Mouse (Mus musculus): ENCODE measurements around the gene Cyp2c40. TPM values are rescaled to one million over a fixed set of nuclear protein-coding genes. Genes with fewer than 3 reads are reported as not detected.
"Not testable (repeated sequence)": the region's sequence is repeated elsewhere in the genome, so short reads cannot be mapped to it uniquely, and the experiment has no call there.

Cyp2c40 gene
- polyA plus RNA-seq (2015; fragmentation: Nextera tagmentation; extraction: Ambion mirVana) = not detected in 2 replicates

GRCm38 (mm10) chr19:39812714-39813113 is at the start of gene Cyp2c40:
Gene Cyp2c40 (minus strand): TSS chr19:39812814.
- H3K36me3 ChIP-seq; H3K27ac ChIP-seq; H3K9me3 ChIP-seq; ATAC-seq (ENCODE audit: insufficient number of reproducible peaks, insufficient read depth, low FRiP score, low TSS enrichment, low read depth); H3K4me3 ChIP-seq; H3K4me2 ChIP-seq; H3K4me1 ChIP-seq; H3K9ac ChIP-seq; H3K27me3 ChIP-seq: not testable (repeated sequence)
- WGBS = 84% methylated on average over 3 of the region's 3 CpGs

- WGBS = 83% methylated on average over 2 of the region's 2 CpGs
- not testable (repeated sequence) for H3K4me1 ChIP-seq; H3K27ac ChIP-seq; ATAC-seq (ENCODE audit: insufficient number of reproducible peaks, insufficient read depth, low FRiP score, low TSS enrichment, low read depth); H3K9me3 ChIP-seq; H3K4me2 ChIP-seq; H3K36me3 ChIP-seq; H3K4me3 ChIP-seq; H3K27me3 ChIP-seq; H3K9ac ChIP-seq
Measured at GRCm38 (mm10) chr19:39820931-39821330, 8.3 kb upstream of the Cyp2c40 start.

DNA sequence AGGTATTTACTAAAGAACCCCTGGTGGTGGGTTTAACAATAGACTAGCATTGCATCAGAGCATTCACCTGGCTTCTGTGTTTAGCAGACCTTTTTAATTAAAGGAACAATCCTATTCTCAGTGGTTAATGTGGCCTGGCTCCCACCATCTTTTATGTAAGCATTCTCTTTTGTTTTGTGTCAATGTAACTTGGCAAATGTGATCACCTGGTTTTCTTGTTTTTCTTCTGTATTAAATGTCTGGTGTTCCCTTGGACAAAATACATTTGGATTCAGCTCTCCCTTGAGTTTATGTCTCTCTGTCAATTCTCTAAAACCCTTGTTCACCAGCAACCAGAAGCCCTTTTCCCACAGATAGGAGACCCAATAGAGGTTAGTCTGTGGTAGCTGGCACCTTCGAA is 3.8 kb upstream of the Cyp2c40 start:
- not testable (repeated sequence) for H3K4me2 ChIP-seq; H3K27me3 ChIP-seq; ATAC-seq (ENCODE audit: insufficient number of reproducible peaks, insufficient read depth, low FRiP score, low TSS enrichment, low read depth); H3K4me1 ChIP-seq; H3K9me3 ChIP-seq; H3K27ac ChIP-seq; H3K9ac ChIP-seq; H3K36me3 ChIP-seq; H3K4me3 ChIP-seq
- WGBS = 95% methylated on average over 1 of the region's 1 CpGs

- WGBS = 67% methylated on average over 4 of the region's 4 CpGs
- not testable (repeated sequence) for ATAC-seq (ENCODE audit: insufficient number of reproducible peaks, insufficient read depth, low FRiP score, low TSS enrichment, low read depth); H3K4me1 ChIP-seq
Measured at GRCm38 (mm10) chr19:39815991-39816390, 3.4 kb upstream of the Cyp2c40 start.

GRCm38 (mm10) chr19:39785458-39785857 is 27.2 kb downstream of the Cyp2c40 start:
- H3K4me3 ChIP-seq; H3K36me3 ChIP-seq; H3K27ac ChIP-seq; H3K9ac ChIP-seq; H3K9me3 ChIP-seq; H3K4me2 ChIP-seq; H3K4me1 ChIP-seq; ATAC-seq (ENCODE audit: insufficient number of reproducible peaks, insufficient read depth, low FRiP score, low TSS enrichment, low read depth); H3K27me3 ChIP-seq: not testable (repeated sequence)
- WGBS = 85% methylated on average over 2 of the region's 2 CpGs

More at GRCm38 (mm10) chr19:39815991-39816390, 3.4 kb upstream of the Cyp2c40 start:
- H3K9me3 ChIP-seq, H3K4me2 ChIP-seq, H3K27me3 ChIP-seq, H3K27ac ChIP-seq, H3K9ac ChIP-seq, H3K4me3 ChIP-seq, H3K36me3 ChIP-seq: not testable (repeated sequence)

GRCm38 (mm10) chr19:39745357-39745756 is 67.3 kb downstream of the Cyp2c40 start:
- ATAC-seq (ENCODE audit: insufficient number of reproducible peaks, insufficient read depth, low FRiP score, low TSS enrichment, low read depth) = no peak
- H3K36me3 ChIP-seq = no peaks in the 10 kb centered on the region
- H3K4me3 ChIP-seq = no peak overlapping the region
- no peak overlapping the region for H3K27ac ChIP-seq
- H3K9me3 ChIP-seq = no peaks in the 10 kb centered on the region
- H3K27me3 ChIP-seq = no peaks in the 10 kb centered on the region
- no peaks in the 10 kb centered on the region for H3K4me1 ChIP-seq
- 47% methylated on average over 1 of the region's 1 CpGs for WGBS
- H3K9ac ChIP-seq = no peak overlapping the region
- H3K4me2 ChIP-seq = no peak overlapping the region

GRCm38 (mm10) chr19:39744361-39744760 is 68.3 kb downstream of the Cyp2c40 start:
- not testable (repeated sequence) for H3K27me3 ChIP-seq; ATAC-seq (ENCODE audit: insufficient number of reproducible peaks, insufficient read depth, low FRiP score, low TSS enrichment, low read depth); H3K9ac ChIP-seq; H3K9me3 ChIP-seq; H3K36me3 ChIP-seq; H3K4me2 ChIP-seq; H3K4me1 ChIP-seq; H3K4me3 ChIP-seq; H3K27ac ChIP-seq
- 75% methylated on average over 1 of the region's 1 CpGs for whole genome bisulfite sequencing

DNA sequence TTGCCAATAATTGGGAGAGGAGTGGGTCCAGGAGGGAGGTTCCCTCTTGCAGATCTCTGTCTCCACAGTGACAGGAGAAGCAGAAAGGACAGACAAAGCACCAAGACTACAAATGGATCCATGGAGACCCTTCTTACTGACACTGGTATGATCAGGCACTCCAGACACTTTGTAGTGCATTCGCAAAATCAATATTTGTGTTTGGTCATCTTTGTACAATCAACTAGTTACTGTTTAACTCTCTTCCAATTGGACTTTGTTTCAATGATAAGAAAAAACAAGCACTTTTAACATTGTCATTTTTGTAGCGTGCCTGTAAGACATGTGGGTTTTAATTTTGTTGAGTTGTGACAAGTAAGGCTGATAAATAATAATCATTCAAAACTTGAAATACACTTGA is 71.7 kb downstream of the Cyp2c40 start, which contains the start of gene Cyp2c68:
Cyp2c68 (minus strand) TSS at position 135 of the 400 bp plus-strand sequence.
- H3K36me3 ChIP-seq = no peaks in the 10 kb centered on the region
- H3K4me2 ChIP-seq = no peak within 1 kb of the TSS
- H3K9ac ChIP-seq = no peak within 1 kb of the TSS
- no peaks in the 10 kb centered on the region for H3K27me3 ChIP-seq
- no peak for ATAC-seq (ENCODE audit: insufficient number of reproducible peaks, insufficient read depth, low FRiP score, low TSS enrichment, low read depth)
- WGBS = 87% methylated on average over 2 of the region's 2 CpGs
- no peaks in the 10 kb centered on the region for H3K9me3 ChIP-seq
- no peak within 1 kb of the TSS for H3K4me3 ChIP-seq
- no peaks in the 10 kb centered on the region for H3K4me1 ChIP-seq
- no peak within 1 kb of the TSS for H3K27ac ChIP-seq

Other genes starting within 250 kb of the Cyp2c40 start
- not detected in 2 replicates for gene Cyp2c67, start 163.8 kb downstream of the Cyp2c40 start, polyA plus RNA-seq (2015; fragmentation: Nextera tagmentation; extraction: Ambion mirVana)
- 1.2 TPM in 1 of 2 replicates, not detected in the other for gene Cyp2c68, start 71.8 kb downstream of the Cyp2c40 start, polyA plus RNA-seq (2015; fragmentation: Nextera tagmentation; extraction: Ambion mirVana)
- not detected in 2 replicates for gene Cyp2c69, start 74.0 kb upstream of the Cyp2c40 start, polyA plus RNA-seq (2015; fragmentation: Nextera tagmentation; extraction: Ambion mirVana)
- not detected in 2 replicates for gene Cyp2c37, start 179.6 kb upstream of the Cyp2c40 start, polyA plus RNA-seq (2015; fragmentation: Nextera tagmentation; extraction: Ambion mirVana)